Mouse (Mus musculus) liver, embryonic 14.5 days (tissue): ENCODE results near the gene Smyd2. TPM values are rescaled to one million over a fixed set of nuclear protein-coding genes. Genes with fewer than 3 reads are reported as not detected.

ENCODE experiments used
- ATAC-seq: fragments of 200-750 bp; cut with Nextera tagmentation; 2 replicates; pipeline ENCODE4 v1.8.0; 2017; ENCODE audit warnings: moderate number of reproducible peaks, mild to moderate bottlenecking, moderate library complexity; ENCODE audit not compliant: insufficient read depth
- DNase-seq, 3 experiments: peaks; one replicate each; pipeline ENCODE4 v3.0.0-alpha.2; 2012 to 2013; ENCODE audit warnings: low read depth in 3 of 3, low spot score in 3 of 3
- H3K27ac ChIP-seq: fragments of 300-500 bp; sonication (generic); 2 replicates; pipeline ENCODE4 v1.5.1; 2014; ENCODE audit warnings: moderate library complexity, mild to moderate bottlenecking, control low read depth, inconsistent platforms
- H3K27me3 ChIP-seq: fragments of 300-500 bp; sonication (generic); 2 replicates; pipeline ENCODE4 v1.6.1; 2014; ENCODE audit warnings: mild to moderate bottlenecking, low read length, moderate library complexity; ENCODE audit not compliant: control insufficient read depth, insufficient read depth
- H3K36me3 ChIP-seq: fragments of 300-500 bp; sonication (generic); replicated peaks from 2 replicates; pipeline ENCODE4 v1.6.1; 2014; ENCODE audit warnings: low read depth; ENCODE audit not compliant: control insufficient read depth, insufficient read depth
- H3K4me1 ChIP-seq, 2 experiments: fragments of 200-500 bp in 1 of 2; fragments of 300-500 bp in 1 of 2; sonication (generic) in 1 of 2; replicated peaks; 2 replicates each; pipeline ENCODE4 v1.6.1; 2012 to 2014; ENCODE audit warnings: antibody characterized with exemption in 1 of 2, inconsistent platforms in 1 of 2, low read length in 1 of 2; ENCODE audit not compliant: control insufficient read depth in 2 of 2, insufficient read depth in 2 of 2
- H3K4me2 ChIP-seq: fragments of 300-500 bp; sonication (generic); 2 replicates; pipeline ENCODE4 v1.6.1; 2014; ENCODE audit warnings: low read depth, mild to moderate bottlenecking, control low read depth, moderate library complexity
- H3K4me3 ChIP-seq, 2 experiments: fragments of 200-500 bp in 1 of 2; fragments of 300-500 bp in 1 of 2; sonication (generic) in 1 of 2; 2 replicates each; pipeline ENCODE4 v1.5.1; 2012 to 2014; ENCODE audit warnings: low read depth in 2 of 2, low read length in 2 of 2, mild to moderate bottlenecking in 2 of 2, control low read depth in 1 of 2, inconsistent platforms in 1 of 2, moderate library complexity in 1 of 2; ENCODE audit not compliant: insufficient read depth in 1 of 2
- H3K9ac ChIP-seq: fragments of 300-500 bp; sonication (generic); replicated peaks from 2 replicates; pipeline ENCODE4 v1.6.1; 2014; ENCODE audit warnings: mild to moderate bottlenecking, control low read depth, moderate library complexity
- H3K9me3 ChIP-seq: fragments of 300-500 bp; sonication (generic); 2 replicates; pipeline ENCODE4 v1.6.1; 2016; ENCODE audit warnings: low read length, mixed read lengths; ENCODE audit not compliant: control insufficient read depth
- CTCF ChIP-seq: IDR thresholded peaks from 2 replicates; pipeline ENCODE4 v1.5.1; 2016; ENCODE audit warnings: antibody characterized with exemption, low read depth, control low read depth
- EP300 ChIP-seq: IDR thresholded peaks from 2 replicates; pipeline ENCODE4 v1.6.1; 2016; ENCODE audit warnings: antibody characterized with exemption, low read depth
- WGBS: fragments of 180-500 bp; shearing (Covaris S2); extraction: QIAGEN DNeasy Blood & Tissue Kit; methylation state at CpG from one replicate; pipeline ENCODE4 v1.1.7; 2014; ENCODE audit not compliant: insufficient replicate concordance; 5-methylcytosine and 5-hydroxymethylcytosine counted together
- polyA plus RNA-seq, 2 experiments: library from polyadenylated mRNA; depleted of rRNA in 1 of 2; stranded (reverse) in 1 of 2; unstranded in 1 of 2; fragments of >200 nt; fragmentation: Nextera tagmentation in 1 of 2; extraction: Ambion mirVana in 1 of 2; gene quantifications; 2 replicates each; pipeline versions ENCODE4 v1.2.1 to v1.2.3; 2012 to 2014

Smyd2 gene
- polyA plus RNA-seq, 2 experiments, result 24.8 to 27.7 TPM

DNA sequence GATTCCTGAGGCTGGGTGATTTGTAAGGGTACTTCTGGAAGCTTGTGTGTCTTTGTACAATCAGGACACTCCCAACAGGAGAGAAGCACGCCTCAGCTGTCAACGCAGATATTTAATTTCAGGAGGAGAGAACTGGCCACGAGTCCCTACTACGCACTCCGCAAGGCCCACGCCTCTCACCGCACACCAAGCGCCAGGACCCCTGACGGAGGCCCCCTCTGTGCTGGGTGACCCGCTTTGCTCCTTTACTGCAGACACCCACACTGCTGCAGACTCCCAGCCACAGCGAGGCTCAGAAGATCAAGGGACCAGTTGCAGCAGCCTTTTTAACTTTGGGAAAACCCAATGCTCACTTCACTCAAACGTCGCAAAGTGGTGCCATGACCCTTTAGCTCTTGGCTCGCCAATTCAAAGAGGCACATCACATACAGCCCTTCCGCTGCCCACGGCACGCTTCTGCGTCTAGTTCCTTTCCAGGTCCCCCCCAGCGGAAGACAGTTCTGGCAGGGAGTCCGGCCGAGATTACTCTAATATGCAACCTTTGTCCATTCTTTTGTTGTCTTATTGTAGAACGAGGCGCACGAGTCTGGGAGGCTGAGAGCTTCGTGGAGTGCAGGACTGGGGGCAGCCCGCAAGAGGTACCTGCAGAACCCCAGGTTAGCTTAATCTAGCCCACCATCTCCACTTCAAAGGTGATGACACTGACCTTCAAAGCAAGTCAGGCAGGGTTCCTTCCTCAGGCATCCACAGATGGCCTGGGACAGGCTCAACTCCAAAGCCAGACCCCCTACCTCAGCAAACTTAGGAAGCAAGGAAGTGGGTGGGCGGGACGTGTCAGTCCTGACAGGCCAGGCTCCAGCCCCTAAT is 1.2 kb downstream of the Smyd2 start:
- DNase-seq (no peak), ATAC-seq (peak; percentile 9; the same call in 1 of the 2 replicates)
- peak overlapping the region; percentile 77 for H3K4me2 ChIP-seq
- no peaks in the 10 kb centered on the region for H3K9me3 ChIP-seq
- 36% methylated on average over 28 of the region's 28 CpGs for WGBS
- no peak overlapping the region for H3K9ac ChIP-seq
- peaks cover 0 to 4% of the 10 kb centered on the region in 2 experiments; a peak in 1 of 4 replicates for H3K4me1 ChIP-seq
- TF ChIP-seq EP300 (no peak), CTCF (no peak)
- H3K27ac ChIP-seq, result no peak overlapping the region
- no peaks in the 10 kb centered on the region for H3K27me3 ChIP-seq
- H3K4me3 ChIP-seq, result peak overlapping the region; percentile 62 to 72
- no peaks in the 10 kb centered on the region for H3K36me3 ChIP-seq

- ATAC-seq (no peak), DNase-seq (no peak)
- Histone ChIP-seq H3K27me3 (no peaks in the 10 kb centered on the region), H3K27ac (no peak overlapping the region), H3K4me2 (no peak overlapping the region), H3K9me3 (no peaks in the 10 kb centered on the region), H3K36me3 (no peaks in the 10 kb centered on the region), H3K9ac (no peak overlapping the region), H3K4me3 (no peak overlapping the region), H3K4me1 (peaks cover 0 to 4% of the 10 kb centered on the region in 2 experiments; a peak in 1 of 4 replicates)
- no peak for TF ChIP-seq EP300
- WGBS, result 71% methylated on average over 3 of the region's 3 CpGs
Measured at GRCm38 (mm10) chr1:189919756-189920155, 2.4 kb downstream of the Smyd2 start.

DNA sequence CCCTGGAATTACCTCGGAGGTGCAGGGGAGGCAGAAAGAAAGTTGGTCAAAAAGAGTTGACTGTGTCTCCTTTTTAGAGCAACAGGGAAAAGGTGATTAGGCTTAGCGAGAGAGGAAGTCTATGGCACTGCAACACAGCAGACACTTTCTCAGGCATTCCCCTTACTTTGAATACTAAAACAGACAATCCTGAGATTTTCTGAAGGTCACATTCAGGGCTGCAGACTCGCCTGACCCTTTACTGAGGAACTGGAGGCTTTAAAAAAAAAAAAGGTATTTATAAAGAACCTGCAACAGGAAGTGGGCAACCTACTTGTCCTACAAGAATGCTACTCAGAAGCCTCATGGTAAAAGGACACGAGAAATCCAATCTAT is 5.0 kb downstream of the Smyd2 start:
- Histone ChIP-seq H3K9me3 (no peaks in the 10 kb centered on the region), H3K27me3 (no peaks in the 10 kb centered on the region), H3K4me2 (no peak overlapping the region), H3K4me1 (peaks cover 0 to 4% of the 10 kb centered on the region in 2 experiments; a peak in 1 of 4 replicates), H3K27ac (no peak overlapping the region), H3K9ac (no peak overlapping the region), H3K36me3 (no peaks in the 10 kb centered on the region), H3K4me3 (no peak overlapping the region)
- DNase-seq (no peak), ATAC-seq (no peak)
- WGBS, result 48% methylated on average over 4 of the region's 4 CpGs
- TF ChIP-seq EP300, result no peak
- no peak for TF ChIP-seq CTCF

GRCm38 (mm10) chr1:189916422-189917125 is 5.6 kb downstream of the Smyd2 start:
- Histone ChIP-seq H3K4me2 (no peak overlapping the region), H3K36me3 (no peaks in the 10 kb centered on the region), H3K9me3 (no peaks in the 10 kb centered on the region), H3K27ac (no peak overlapping the region), H3K9ac (no peak overlapping the region), H3K4me3 (no peak overlapping the region), H3K4me1 (peaks cover 0 to 3% of the 10 kb centered on the region in 2 experiments; a peak in 1 of 4 replicates), H3K27me3 (no peaks in the 10 kb centered on the region)
- WGBS, result 70% methylated on average over 10 of the region's 10 CpGs
- ATAC-seq (no peak), DNase-seq (no peak)
- TF ChIP-seq EP300, result no peak
- TF ChIP-seq CTCF, result no peak

GRCm38 (mm10) chr1:189913093-189913760 is 8.9 kb downstream of the Smyd2 start:
- H3K27ac ChIP-seq, result no peak overlapping the region
- no peaks in the 10 kb centered on the region for H3K9me3 ChIP-seq
- H3K9ac ChIP-seq, result no peak overlapping the region
- DNase-seq (no peak), ATAC-seq (no peak)
- WGBS, result 78% methylated on average over 21 of the region's 21 CpGs
- TF ChIP-seq EP300, result no peak
- no peak for TF ChIP-seq CTCF
- H3K36me3 ChIP-seq, result no peaks in the 10 kb centered on the region
- no peaks in the 10 kb centered on the region for H3K27me3 ChIP-seq
- no peaks in the 10 kb centered on the region; a peak in 1 of 4 replicates for H3K4me1 ChIP-seq
- H3K4me2 ChIP-seq, result no peak overlapping the region
- H3K4me3 ChIP-seq, result no peak overlapping the region
